Mouse (Mus musculus): ENCODE measurements around the gene Sbno2. TPM values are rescaled to one million over a fixed set of nuclear protein-coding genes. Genes with fewer than 3 reads are reported as not detected.

Sbno2 gene
- polyA plus RNA-seq, 1 experiment from 2014 or later = 14.8 TPM

DNA sequence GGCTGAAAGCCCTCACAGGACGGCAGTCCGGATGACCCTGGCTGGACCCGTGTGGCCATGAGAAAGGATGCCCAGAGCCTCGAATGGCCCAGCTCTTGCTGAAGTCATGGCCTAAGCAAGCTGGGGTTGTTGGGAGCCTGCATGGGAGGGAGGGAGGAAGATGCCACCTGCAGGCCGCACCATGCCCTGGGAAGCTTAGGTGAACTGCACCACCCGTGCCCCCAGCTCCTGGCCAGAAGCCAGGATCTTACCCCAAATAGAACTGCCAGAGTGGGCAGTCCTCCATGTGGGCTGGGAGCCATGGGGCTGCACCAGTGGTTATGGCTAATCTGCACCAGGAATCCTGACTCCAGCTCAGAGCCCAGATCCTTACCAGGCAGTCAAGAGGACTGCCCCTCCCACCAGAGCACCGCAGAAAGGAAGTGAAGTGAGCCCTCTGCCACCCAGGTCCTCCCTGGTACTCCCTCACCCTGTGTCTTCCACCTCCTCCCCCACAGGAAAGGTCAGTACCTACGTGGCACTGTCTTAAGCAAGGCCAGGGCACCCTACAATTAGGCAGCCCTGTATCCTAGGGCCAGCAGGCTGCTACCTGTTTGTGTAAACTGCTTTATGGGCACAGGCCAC lies 28.0 kb upstream of the Sbno2 start:
- H3K9ac ChIP-seq = no peak overlapping the region
- no peaks in the 10 kb centered on the region for H3K9me3 ChIP-seq
- H3K4me2 ChIP-seq = no peak overlapping the region
- no peak for ATAC-seq (ENCODE audit: insufficient read depth, low FRiP score, low read depth)
- no peak overlapping the region for H3K27ac ChIP-seq
- peaks cover 45% of the 10 kb centered on the region for H3K4me1 ChIP-seq
- no peak overlapping the region for H3K4me3 ChIP-seq (replicated peaks)
- 71% methylated on average over 8 of the region's 8 CpGs for WGBS
- H3K36me3 ChIP-seq = peaks cover 35% of the 10 kb centered on the region
- peaks cover 12% of the 10 kb centered on the region for H3K27me3 ChIP-seq (replicated peaks)

DNA sequence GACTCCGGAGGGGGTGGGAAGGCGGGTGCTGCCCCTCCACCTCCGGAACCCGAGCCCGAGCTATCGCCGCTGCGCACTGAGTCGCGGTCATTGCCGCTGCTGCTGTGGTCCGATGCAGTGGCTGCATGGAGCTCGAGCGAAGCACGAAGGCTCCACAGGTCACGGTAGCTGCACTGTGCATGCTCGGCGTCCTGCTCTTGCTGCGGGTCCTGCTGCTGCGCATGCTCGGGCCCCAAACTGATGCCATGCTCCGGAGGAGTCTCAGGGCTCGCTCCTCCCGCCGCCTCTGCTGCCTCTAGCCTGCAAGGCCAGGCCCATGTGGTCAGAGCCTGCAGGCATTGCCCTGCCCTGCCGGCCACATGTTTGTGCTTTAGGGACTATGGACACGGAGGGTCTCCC lies 26.6 kb upstream of the Sbno2 start:
- WGBS = 51% methylated on average over 27 of the region's 27 CpGs
- H3K4me1 ChIP-seq = peaks cover 31% of the 10 kb centered on the region
- no peak overlapping the region for H3K9ac ChIP-seq
- no peak for ATAC-seq (ENCODE audit: insufficient read depth, low FRiP score, low read depth)
- H3K4me3 ChIP-seq (replicated peaks) = no peak overlapping the region
- H3K4me2 ChIP-seq = no peak overlapping the region
- H3K27ac ChIP-seq = no peak overlapping the region
- H3K9me3 ChIP-seq = no peaks in the 10 kb centered on the region
- H3K36me3 ChIP-seq = peaks cover 49% of the 10 kb centered on the region
- H3K27me3 ChIP-seq (replicated peaks) = peaks cover 4% of the 10 kb centered on the region

DNA sequence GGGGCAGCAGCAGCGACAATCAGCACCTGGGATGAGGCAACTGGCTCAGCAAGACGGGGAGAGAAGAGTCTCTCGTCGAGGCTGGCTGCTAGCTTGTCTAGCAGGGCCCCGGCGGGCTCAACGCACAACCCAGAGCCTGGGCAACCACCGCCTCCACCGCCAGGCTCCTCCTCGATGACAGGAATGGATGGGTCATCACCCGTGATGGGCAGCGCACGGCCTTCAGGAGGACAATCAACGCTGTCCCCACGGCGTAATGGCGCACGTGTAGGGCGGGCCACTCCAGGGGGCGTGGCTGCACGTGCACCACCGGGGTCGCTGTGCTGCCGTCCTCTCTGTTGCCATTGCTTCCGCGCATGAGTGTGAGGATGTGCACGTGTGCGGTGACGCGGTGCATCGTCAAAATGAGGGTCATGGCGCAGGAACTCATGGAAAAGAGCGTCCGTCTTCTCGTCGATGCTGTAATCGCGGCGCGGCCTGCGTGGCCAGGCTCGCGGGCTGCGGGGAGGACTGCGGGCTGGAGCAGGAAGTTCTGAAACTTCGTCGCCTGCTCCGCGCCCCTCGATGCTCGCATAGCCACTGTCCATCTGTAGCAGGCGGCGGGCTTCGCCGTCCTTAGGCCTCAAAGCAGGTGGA lies 26.1 kb upstream of the Sbno2 start:
- H3K9me3 ChIP-seq = no peaks in the 10 kb centered on the region
- H3K9ac ChIP-seq = no peak overlapping the region
- peaks cover 53% of the 10 kb centered on the region for H3K36me3 ChIP-seq
- no peaks in the 10 kb centered on the region for H3K27me3 ChIP-seq (replicated peaks)
- no peak overlapping the region for H3K27ac ChIP-seq
- no peak for ATAC-seq (ENCODE audit: insufficient read depth, low FRiP score, low read depth)
- no peak overlapping the region for H3K4me3 ChIP-seq (replicated peaks)
- no peak overlapping the region for H3K4me2 ChIP-seq
- WGBS = 31% methylated on average over 55 of the region's 55 CpGs
- H3K4me1 ChIP-seq = peaks cover 27% of the 10 kb centered on the region

DNA sequence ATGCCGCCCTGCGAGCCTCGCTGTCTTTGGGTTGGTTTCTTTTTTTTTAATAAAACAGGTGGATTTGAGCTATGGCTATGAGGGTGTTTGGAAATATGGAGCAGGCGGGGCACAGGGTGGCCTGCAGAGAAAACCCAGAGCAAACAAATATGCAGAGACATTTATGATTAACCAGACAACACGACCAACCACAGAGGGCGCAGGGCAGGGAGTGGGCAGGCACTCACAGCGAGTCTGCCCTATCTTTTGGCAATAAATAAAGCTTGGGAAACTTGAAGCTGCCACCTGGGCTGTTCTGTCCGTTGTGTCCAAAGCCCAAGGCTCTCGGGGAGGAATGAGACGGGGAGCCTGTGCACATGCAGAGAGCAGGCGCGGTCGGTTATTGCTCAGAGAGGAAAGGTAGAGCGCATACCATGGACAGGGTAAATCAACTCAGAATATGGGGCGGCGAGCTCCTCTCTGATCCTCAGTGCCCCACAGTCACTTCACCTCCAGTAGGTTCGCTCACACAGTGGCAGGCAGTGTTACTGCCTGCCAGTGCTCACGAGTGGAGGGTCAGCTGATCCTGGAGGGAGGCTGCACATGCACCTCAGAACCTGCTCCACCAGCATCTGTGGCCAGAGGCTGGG lies 25.1 kb upstream of the Sbno2 start:
- WGBS = 64% methylated on average over 18 of the region's 18 CpGs
- H3K9me3 ChIP-seq = no peaks in the 10 kb centered on the region
- peak; percentile 44 for ATAC-seq (ENCODE audit: insufficient read depth, low FRiP score, low read depth)
- peaks cover 60% of the 10 kb centered on the region for H3K36me3 ChIP-seq
- H3K4me1 ChIP-seq = peaks cover 27% of the 10 kb centered on the region
- H3K4me3 ChIP-seq (replicated peaks) = no peak overlapping the region
- H3K27me3 ChIP-seq (replicated peaks) = no peaks in the 10 kb centered on the region
- peak overlapping the region; percentile 63 for H3K27ac ChIP-seq
- H3K9ac ChIP-seq = no peak overlapping the region
- H3K4me2 ChIP-seq = no peak overlapping the region

DNA sequence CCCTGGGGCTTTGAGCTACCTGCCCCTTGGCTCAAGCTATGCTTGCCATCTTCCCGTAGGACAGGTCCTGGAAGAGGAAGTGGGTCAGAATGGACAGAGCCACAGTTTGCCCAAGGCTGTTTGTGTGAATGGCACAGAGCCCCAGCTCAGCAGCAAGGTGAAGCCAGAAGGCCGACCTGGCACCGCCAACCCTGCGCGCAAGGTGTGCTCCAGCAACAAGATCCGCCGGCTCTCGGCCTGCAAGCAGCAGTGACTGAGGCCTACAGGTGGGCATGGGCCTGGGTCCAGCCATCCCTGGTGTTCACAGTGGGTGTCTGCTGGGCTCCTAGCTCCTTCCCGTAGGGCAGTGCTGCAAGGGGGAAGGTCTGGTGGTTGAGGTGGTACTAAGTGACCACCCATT lies 24.5 kb upstream of the Sbno2 start:
- no peaks in the 10 kb centered on the region for H3K27me3 ChIP-seq (replicated peaks)
- no peak overlapping the region for H3K9ac ChIP-seq
- ATAC-seq (ENCODE audit: insufficient read depth, low FRiP score, low read depth) = no peak
- H3K4me2 ChIP-seq = no peak overlapping the region
- H3K4me1 ChIP-seq = peaks cover 27% of the 10 kb centered on the region
- H3K27ac ChIP-seq = peak overlapping the region; percentile 61
- 83% methylated on average over 9 of the region's 9 CpGs for WGBS
- peaks cover 65% of the 10 kb centered on the region for H3K36me3 ChIP-seq
- no peaks in the 10 kb centered on the region for H3K9me3 ChIP-seq
- H3K4me3 ChIP-seq (replicated peaks) = no peak overlapping the region

DNA sequence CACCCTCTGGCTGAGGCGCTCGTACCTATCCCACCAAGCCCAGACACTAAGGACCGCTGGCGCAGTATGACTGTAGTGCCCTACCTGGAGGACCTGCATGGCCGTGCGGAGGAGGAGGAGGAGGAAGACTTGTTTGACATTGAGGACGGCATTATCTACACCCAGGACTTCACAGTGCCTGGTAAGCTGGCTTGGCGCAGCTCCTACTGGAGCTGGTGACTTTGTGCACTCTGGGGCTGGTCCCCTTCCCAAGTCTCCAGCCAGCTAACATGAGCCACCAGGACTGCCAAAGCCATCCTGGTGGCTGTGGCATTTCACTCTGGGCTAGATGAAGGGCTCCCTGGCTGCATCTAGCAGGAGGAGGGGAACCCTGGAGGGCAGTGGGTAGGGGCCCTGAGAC lies 22.5 kb upstream of the Sbno2 start:
- peaks cover 69% of the 10 kb centered on the region for H3K36me3 ChIP-seq
- no peak overlapping the region for H3K9ac ChIP-seq
- H3K27me3 ChIP-seq (replicated peaks) = no peaks in the 10 kb centered on the region
- H3K4me3 ChIP-seq (replicated peaks) = no peak overlapping the region
- WGBS = 90% methylated on average over 8 of the region's 8 CpGs
- no peak for ATAC-seq (ENCODE audit: insufficient read depth, low FRiP score, low read depth)
- no peaks in the 10 kb centered on the region for H3K9me3 ChIP-seq
- peaks cover 21% of the 10 kb centered on the region for H3K4me1 ChIP-seq
- no peak overlapping the region for H3K27ac ChIP-seq
- no peak overlapping the region for H3K4me2 ChIP-seq

DNA sequence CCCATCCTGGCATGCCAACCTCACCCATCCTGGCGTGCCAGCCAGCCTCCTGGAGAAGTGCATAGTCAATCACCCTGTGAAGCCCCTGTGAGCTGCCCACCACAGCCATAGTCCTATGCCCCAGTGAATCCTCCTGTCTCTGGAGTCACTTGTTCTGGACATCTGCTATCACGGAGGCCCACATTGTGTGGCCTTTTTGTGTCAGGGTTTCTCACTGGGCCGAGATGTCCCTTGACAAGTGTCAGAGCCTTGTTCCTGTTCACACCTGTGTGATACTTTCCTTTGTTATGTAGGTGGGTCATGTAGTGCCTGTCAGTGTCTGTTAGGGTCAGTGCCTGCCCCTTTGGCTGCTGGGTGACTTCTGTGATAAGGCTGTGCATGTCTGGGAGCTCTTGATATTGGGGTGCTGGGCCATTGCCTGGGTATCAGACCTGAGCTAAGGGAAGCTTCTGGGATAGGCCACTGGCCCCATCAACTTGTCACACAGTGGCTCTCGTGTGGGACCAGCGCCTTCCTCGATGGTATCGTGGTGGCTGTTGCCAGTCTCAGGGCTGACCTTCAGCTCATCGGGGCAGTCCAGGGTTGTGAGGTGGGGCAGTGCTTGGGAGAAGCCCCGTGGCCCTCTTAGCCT lies 18.7 kb upstream of the Sbno2 start:
- peaks cover 10% of the 10 kb centered on the region; the same call in 1 of the 2 replicates for H3K4me1 ChIP-seq
- peaks cover 53% of the 10 kb centered on the region for H3K36me3 ChIP-seq
- no peak overlapping the region for H3K27ac ChIP-seq
- ATAC-seq (ENCODE audit: insufficient read depth, low FRiP score, low read depth) = peak; percentile 51
- no peaks in the 10 kb centered on the region for H3K9me3 ChIP-seq
- no peak overlapping the region for H3K9ac ChIP-seq
- H3K27me3 ChIP-seq (replicated peaks) = no peaks in the 10 kb centered on the region
- no peak overlapping the region for H3K4me2 ChIP-seq
- WGBS = 88% methylated on average over 9 of the region's 9 CpGs
- no peak overlapping the region for H3K4me3 ChIP-seq (replicated peaks)

DNA sequence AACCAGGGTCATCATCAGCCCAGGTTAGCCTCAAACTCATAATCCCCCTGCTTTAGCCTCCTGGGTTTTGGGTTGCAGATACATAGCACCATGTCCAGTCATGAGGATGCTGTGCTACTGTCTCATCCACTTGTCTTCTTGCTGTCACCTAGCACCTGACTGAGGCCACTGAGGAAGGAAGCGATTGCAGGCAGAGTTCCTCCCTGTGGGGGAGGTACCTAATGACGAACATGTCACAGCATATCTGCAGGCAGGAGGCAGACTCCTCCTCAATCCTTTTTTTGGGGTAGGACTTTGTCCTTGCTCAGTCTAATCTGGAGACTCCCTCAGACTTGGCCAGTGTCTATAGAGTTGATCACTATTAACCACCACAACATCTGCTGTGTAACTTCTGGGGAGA lies 16.3 kb upstream of the Sbno2 start:
- no peak for ATAC-seq (ENCODE audit: insufficient read depth, low FRiP score, low read depth)
- H3K9ac ChIP-seq = no peak overlapping the region
- no peaks in the 10 kb centered on the region for H3K9me3 ChIP-seq
- H3K4me1 ChIP-seq = peaks cover 29% of the 10 kb centered on the region
- peaks cover 34% of the 10 kb centered on the region for H3K36me3 ChIP-seq
- H3K4me3 ChIP-seq (replicated peaks) = no peak overlapping the region
- WGBS = 85% methylated on average over 2 of the region's 2 CpGs
- no peak overlapping the region for H3K4me2 ChIP-seq
- no peak overlapping the region for H3K27ac ChIP-seq
- H3K27me3 ChIP-seq (replicated peaks) = no peaks in the 10 kb centered on the region

DNA sequence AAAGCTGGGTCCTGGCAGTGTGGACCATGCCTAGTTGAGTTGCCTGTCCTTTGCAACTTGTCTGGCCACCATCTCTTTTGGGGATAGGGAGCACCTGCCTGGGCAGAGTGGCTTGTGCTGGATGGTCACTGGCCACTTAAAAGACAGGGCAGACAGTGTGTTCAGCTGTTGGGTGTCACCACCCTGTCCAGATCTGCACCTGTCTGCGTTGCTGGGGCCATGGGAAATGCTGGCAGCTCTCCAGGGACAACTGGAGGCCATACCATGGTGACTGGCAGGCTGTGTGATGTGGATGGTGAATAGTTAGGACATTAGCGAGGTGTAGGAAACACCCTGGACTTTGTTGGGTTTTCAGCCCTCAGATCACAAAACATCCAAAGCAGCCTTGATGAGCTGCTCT lies 14.8 kb upstream of the Sbno2 start:
- no peak overlapping the region for H3K4me2 ChIP-seq
- H3K4me3 ChIP-seq (replicated peaks) = no peak overlapping the region
- no peaks in the 10 kb centered on the region for H3K9me3 ChIP-seq
- no peak for ATAC-seq (ENCODE audit: insufficient read depth, low FRiP score, low read depth)
- H3K27me3 ChIP-seq (replicated peaks) = no peaks in the 10 kb centered on the region
- no peak overlapping the region for H3K9ac ChIP-seq
- peaks cover 29% of the 10 kb centered on the region for H3K4me1 ChIP-seq
- H3K36me3 ChIP-seq = peaks cover 22% of the 10 kb centered on the region
- 72% methylated on average over 2 of the region's 2 CpGs for WGBS
- H3K27ac ChIP-seq = no peak overlapping the region

DNA sequence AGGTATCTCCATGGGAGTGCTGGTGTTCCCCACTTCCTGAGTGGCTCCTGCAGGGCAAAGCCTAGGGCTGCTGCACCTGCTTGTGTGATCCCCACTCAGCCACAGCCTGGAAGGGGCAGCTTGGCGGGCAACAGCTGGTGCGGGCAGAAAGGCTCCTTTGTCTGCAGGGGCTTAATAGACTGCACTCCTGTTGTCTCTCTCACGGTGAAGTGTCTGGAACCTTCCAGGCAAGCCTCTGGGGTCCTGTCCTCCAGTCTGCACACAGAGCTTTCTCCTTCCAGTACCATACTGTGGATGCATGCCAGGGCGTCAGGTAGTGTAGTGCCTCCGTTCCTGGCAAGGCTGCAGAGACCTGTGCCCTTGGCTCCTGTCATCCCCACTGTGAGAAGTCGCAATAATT lies 13.2 kb upstream of the Sbno2 start:
- Histone ChIP-seq H3K4me1 (peaks cover 39% of the 10 kb centered on the region), H3K4me2 (peak overlapping the region; percentile 95), H3K4me3 (replicated peaks) (peak overlapping the region; percentile 95), H3K27ac (no peak overlapping the region), H3K27me3 (replicated peaks) (no peaks in the 10 kb centered on the region), H3K9me3 (no peaks in the 10 kb centered on the region), H3K9ac (0 out of 2 replicates have a peak overlapping the region, but pooled peaks have one; percentile 86), H3K36me3 (peaks cover 17% of the 10 kb centered on the region; the same call in 1 of the 2 replicates)
- ATAC-seq (ENCODE audit: insufficient read depth, low FRiP score, low read depth) = no peak
- 68% methylated on average over 6 of the region's 6 CpGs for WGBS

DNA sequence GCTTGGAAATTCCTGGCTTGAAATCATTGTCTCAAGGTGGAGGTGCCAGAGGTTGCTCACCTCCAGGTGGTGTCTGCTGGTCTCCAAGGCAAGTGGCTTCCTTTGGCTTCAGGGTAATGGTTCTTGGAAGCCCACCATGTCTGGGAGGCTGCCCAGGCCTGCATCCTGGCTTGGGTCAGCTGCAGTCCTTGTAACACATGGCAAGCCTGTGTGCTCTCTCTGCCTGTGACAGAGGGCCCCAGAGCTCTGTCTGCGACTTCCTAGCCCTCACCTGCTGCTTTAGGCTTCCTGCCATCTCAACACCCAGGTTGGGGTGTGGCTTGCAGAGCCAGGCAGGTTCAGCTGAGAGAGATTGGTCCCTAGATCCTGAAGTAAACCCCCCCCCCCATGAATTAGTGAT lies 12.4 kb upstream of the Sbno2 start:
- Histone ChIP-seq H3K4me2 (peak overlapping the region; percentile 95), H3K27me3 (replicated peaks) (no peaks in the 10 kb centered on the region), H3K36me3 (peaks cover 17% of the 10 kb centered on the region; the same call in 1 of the 2 replicates), H3K4me3 (replicated peaks) (peak overlapping the region; percentile 95), H3K4me1 (peaks cover 39% of the 10 kb centered on the region), H3K9ac (peak overlapping the region; percentile 86), H3K9me3 (no peaks in the 10 kb centered on the region), H3K27ac (peak overlapping the region; percentile 87)
- WGBS = 20% methylated on average over 1 of the region's 1 CpGs
- no peak for ATAC-seq (ENCODE audit: insufficient read depth, low FRiP score, low read depth)

Data from stomach, embryonic 15.5 days (tissue).